Mouse (Mus musculus) heart, postnatal 36 days (tissue): Measurements from ENCODE around the gene Dthd1. TPM values are rescaled to one million over a fixed set of nuclear protein-coding genes. Genes with fewer than 3 reads are reported as not detected.

ENCODE experiments used
- DNase-seq, 2 experiments: peaks; one replicate each; pipeline ENCODE4 v3.0.0; 2021 to 2022
- intact Hi-C: fragments of 180-260 bp; cut with DNase I; formaldehyde crosslinking; loops from one replicate; pipeline ENCODE4 v1.15.1; 2025
- total RNA-seq, 2 experiments: library from RNA; stranded (reverse); gene quantifications; 2 replicates each; pipeline ENCODE4 v1.2.3; 2021

Dthd1 gene
- total RNA-seq, 2 experiments from 2014 or later, result not detected

- DNase-seq, result no peak
- intact Hi-C loops, result no loop called here
Measured at GRCm38 (mm10) chr5:62857502-62857901, 43.9 kb downstream of the Dthd1 start.

GRCm38 (mm10) chr5:62858282-62858681 lies 44.7 kb downstream of the Dthd1 start:
- no peak for DNase-seq
- intact Hi-C loops, result no loop called here

- no peak for DNase-seq
- intact Hi-C loops, result no loop called here
Measured at GRCm38 (mm10) chr5:62864348-62864747, 50.7 kb downstream of the Dthd1 start.

GRCm38 (mm10) chr5:62867003-62867402 lies 53.4 kb downstream of the Dthd1 start:
- intact Hi-C loops, result no loop called here
- no peak for DNase-seq

- intact Hi-C loops, result no loop called here
- no peak for DNase-seq
Measured at GRCm38 (mm10) chr5:62879530-62879929, 65.9 kb downstream of the Dthd1 start.

GRCm38 (mm10) chr5:62895326-62895725 lies 81.7 kb downstream of the Dthd1 start:
- no peak for DNase-seq
- intact Hi-C loops, result loop anchor here (5.0 to 10.0 kb wide), 2 partner anchors 872 to 989 kb away; no protein-coding TSS in a partner anchor

GRCm38 (mm10) chr5:62906954-62907353 lies 93.3 kb downstream of the Dthd1 start:
- intact Hi-C loops, result no loop called here

GRCm38 (mm10) chr5:62909074-62909473 lies 95.5 kb downstream of the Dthd1 start:
- no peak for DNase-seq
- intact Hi-C loops, result no loop called here

More at GRCm38 (mm10) chr5:62906954-62907353, 93.3 kb downstream of the Dthd1 start:
- DNase-seq, result no peak

GRCm38 (mm10) chr5:62924616-62925015 lies 111.0 kb downstream of the Dthd1 start:
- intact Hi-C loops, result no loop called here
- DNase-seq, result no peak

Other genes with a start within 250 kb of the Dthd1 start
- 1 to 10 TPM; 7.8 to 9.7 TPM for gene Arap2, start 47.7 kb upstream of the Dthd1 start, total RNA-seq